Mouse (Mus musculus) cerebellum, adult 2 months (tissue): ENCODE data around the gene Wasf2. TPM values are rescaled to one million over a fixed set of nuclear protein-coding genes. Genes with fewer than 3 reads are reported as not detected.

Experiments
- DNase-seq, 2 experiments: peaks; one replicate each; pipeline ENCODE4 v3.0.0; 2021
- H3K27ac ChIP-seq: fragments of 200-500 bp; 2 replicates; pipeline ENCODE4 v1.5.1; 2012; ENCODE audit warnings: low read length, control low read depth, inconsistent platforms; ENCODE audit not compliant: insufficient read depth
- H3K27me3 ChIP-seq: fragments of 200-500 bp; 2 replicates; pipeline ENCODE4 v1.6.1; 2012; ENCODE audit warnings: inconsistent platforms, mild to moderate bottlenecking, low read length, moderate library complexity; ENCODE audit not compliant: control insufficient read depth, insufficient read depth
- H3K4me1 ChIP-seq: fragments of 200-500 bp; 2 replicates; pipeline ENCODE4 v1.6.1; 2011; ENCODE audit warnings: low read length; ENCODE audit not compliant: control insufficient read depth, insufficient read depth
- H3K4me3 ChIP-seq: fragments of 200-500 bp; replicated peaks from 2 replicates; pipeline ENCODE3; 2011; ENCODE audit warnings: mild to moderate bottlenecking, low read depth, low read length, control low read depth; ENCODE audit not compliant: insufficient read depth
- CTCF ChIP-seq: fragments of 200-500 bp; IDR thresholded peaks from 2 replicates; pipeline ENCODE4 v1.5.1; 2011; ENCODE audit warnings: low read depth, mild to moderate bottlenecking, control low read depth, low read length, moderate library complexity, borderline replicate concordance; ENCODE audit not compliant: insufficient read depth
- POLR2A ChIP-seq: fragments of 200-500 bp; IDR thresholded peaks from 2 replicates; pipeline ENCODE4 v1.6.1; 2011; ENCODE audit warnings: low read length, control low read depth, borderline replicate concordance; ENCODE audit not compliant: insufficient read depth
- WGBS: fragments of 180-500 bp; shearing (Covaris S2); methylation state at CpG from one replicate; pipeline ENCODE4 v1.1.7; 2018; 5-methylcytosine and 5-hydroxymethylcytosine counted together
- polyA plus RNA-seq: library from polyadenylated mRNA; depleted of rRNA; stranded (reverse); fragments of >200 nt; gene quantifications from 2 replicates; pipeline ENCODE4 v1.2.3, GENCODE M21; 2012

Wasf2 gene
- polyA plus RNA-seq, 1 experiment: 16.3 TPM

GRCm38 (mm10) chr4:133233285-133233976, 103.1 kb downstream of the Wasf2 start:
- no peak for TF ChIP-seq POLR2A
- TF ChIP-seq CTCF: peak; percentile 51
- peak in 1 of 2 experiments; percentile 40 for DNase-seq
- H3K4me1 ChIP-seq: no peaks in the 10 kb centered on the region
- WGBS: 36% methylated on average over 10 of the region's 10 CpGs
- no peak overlapping the region for H3K4me3 ChIP-seq
- H3K27ac ChIP-seq: no peak overlapping the region
- H3K27me3 ChIP-seq: no peaks in the 10 kb centered on the region

GRCm38 (mm10) chr4:133234771-133235170, 104.5 kb downstream of the Wasf2 start:
- 62% methylated on average over 5 of the region's 5 CpGs for WGBS
- DNase-seq: no peak
- Histone ChIP-seq H3K4me3 (no peak overlapping the region), H3K4me1 (no peaks in the 10 kb centered on the region), H3K27ac (no peak overlapping the region), H3K27me3 (no peaks in the 10 kb centered on the region)
- no peak for TF ChIP-seq CTCF

- DNase-seq: no peak
- WGBS: 85% methylated on average over 5 of the region's 5 CpGs
- Histone ChIP-seq H3K4me3 (no peak overlapping the region), H3K4me1 (no peaks in the 10 kb centered on the region), H3K27ac (no peak overlapping the region), H3K27me3 (no peaks in the 10 kb centered on the region)
- no peak for TF ChIP-seq CTCF
Observed at GRCm38 (mm10) chr4:133235415-133235814, 105.1 kb downstream of the Wasf2 start.

- no peaks in the 10 kb centered on the region for H3K27me3 ChIP-seq
- TF ChIP-seq CTCF: no peak
- no peak for TF ChIP-seq POLR2A
- WGBS: 81% methylated on average over 4 of the region's 4 CpGs
- no peaks in the 10 kb centered on the region; the same call in 1 of the 2 replicates for H3K4me1 ChIP-seq
- H3K27ac ChIP-seq: no peak overlapping the region
- no peak for DNase-seq
- H3K4me3 ChIP-seq: no peak overlapping the region
Observed at GRCm38 (mm10) chr4:133237911-133238310, 107.6 kb downstream of the Wasf2 start.

GRCm38 (mm10) chr4:133240490-133240921, 110.2 kb downstream of the Wasf2 start, which contains the start of gene Map3k6:
Gene Map3k6 (plus strand): TSS chr4:133240818.
- peak within 1 kb of the TSS; percentile 2; the same call in 1 of the 2 replicates for H3K27ac ChIP-seq
- 42% methylated on average over 16 of the region's 16 CpGs for WGBS
- no peaks in the 10 kb centered on the region; the same call in 1 of the 2 replicates for H3K4me1 ChIP-seq
- peak within 1 kb of the TSS; percentile 81 for H3K4me3 ChIP-seq
- peak in 1 of 2 experiments; percentile 27 for DNase-seq
- no peaks in the 10 kb centered on the region for H3K27me3 ChIP-seq
- no peak for TF ChIP-seq CTCF
- no peak for TF ChIP-seq POLR2A

- Histone ChIP-seq H3K4me3 (peak overlapping the region; percentile 81), H3K4me1 (no peaks in the 10 kb centered on the region; the same call in 1 of the 2 replicates), H3K27me3 (no peaks in the 10 kb centered on the region), H3K27ac (peak overlapping the region; percentile 2; the same call in 1 of the 2 replicates)
- peak; percentile 59; the same call in 1 of the 2 replicates for TF ChIP-seq POLR2A
- TF ChIP-seq CTCF: no peak
- peak; percentile 80 to 87 for DNase-seq
- 1% methylated on average over 78 of the region's 78 CpGs for WGBS
Observed at GRCm38 (mm10) chr4:133240934-133241908, 110.9 kb downstream of the Wasf2 start.

GRCm38 (mm10) chr4:133241910-133242309, 111.6 kb downstream of the Wasf2 start:
- no peaks in the 10 kb centered on the region for H3K27me3 ChIP-seq
- H3K27ac ChIP-seq: no peak overlapping the region
- TF ChIP-seq CTCF (no peak), POLR2A (no peak)
- no peak for DNase-seq
- no peaks in the 10 kb centered on the region; the same call in 1 of the 2 replicates for H3K4me1 ChIP-seq
- 37% methylated on average over 11 of the region's 11 CpGs for WGBS
- peak overlapping the region; percentile 81 for H3K4me3 ChIP-seq

- no peak for DNase-seq
- Histone ChIP-seq H3K4me3 (no peak overlapping the region), H3K4me1 (no peaks in the 10 kb centered on the region; the same call in 1 of the 2 replicates), H3K27me3 (no peaks in the 10 kb centered on the region), H3K27ac (no peak overlapping the region)
- 64% methylated on average over 9 of the region's 9 CpGs for WGBS
- TF ChIP-seq POLR2A (no peak), CTCF (no peak)
Observed at GRCm38 (mm10) chr4:133242710-133243109, 112.4 kb downstream of the Wasf2 start.
